Mouse (Mus musculus) neutrophil, adult 59 days (primary cell): ENCODE results near the gene Slc7a7. TPM values are rescaled to one million over a fixed set of nuclear protein-coding genes. Genes with fewer than 3 reads are reported as not detected.

Experiments used
- total RNA-seq, 2 experiments: library from RNA; stranded (reverse); gene quantifications; 1 replicate in 1 of 2; 2 replicates in 1 of 2; pipeline ENCODE4 v1.2.4; 2023

Slc7a7 gene
- 10 to 100 TPM; 18.2 to 18.9 TPM for total RNA-seq

GRCm38 (mm10) chr14:54417623-54418081, at the start of gene Slc7a7:
Gene Slc7a7, minus strand, starts transcription at chr14:54417780.

GRCm38 (mm10) chr14:54463959-54464292, 46.3 kb upstream of the Slc7a7 start, which contains the start of gene Lrp10:
Gene Lrp10, plus strand, starts transcription at chr14:54464137.

GRCm38 (mm10) chr14:54431334-54432077, 13.9 kb upstream of the Slc7a7 start, which contains the start of gene Mmp14:
Gene Mmp14, plus strand, starts transcription at chr14:54431612.

GRCm38 (mm10) chr14:54426689-54427398, 9.3 kb upstream of the Slc7a7 start, which contains the start of gene Mrpl52:
Gene Mrpl52, plus strand, starts transcription at chr14:54426909.

GRCm38 (mm10) chr14:54360577-54361340, 56.8 kb downstream of the Slc7a7 start, which contains the start of gene Oxa1l:
Gene Oxa1l, plus strand, starts transcription at chr14:54360834.

Other genes starting within 250 kb of the Slc7a7 start
- gene Dad1, start 163.7 kb downstream of the Slc7a7 start, total RNA-seq, result 10 to 100 TPM; 56.7 to 63.9 TPM
- 10 to 100 TPM; 17.9 to 21.2 TPM for gene Abhd4, start 163.6 kb downstream of the Slc7a7 start, total RNA-seq
- not detected for gene Olfr49, start 132.8 kb downstream of the Slc7a7 start, total RNA-seq
- gene Oxa1l, start 56.9 kb downstream of the Slc7a7 start, total RNA-seq, result 10 to 100 TPM; 38.2 to 51.7 TPM
- gene Mrpl52, start 9.1 kb upstream of the Slc7a7 start, total RNA-seq, result 10 to 100 TPM; 24.7 to 27.8 TPM
- 1 to 10 TPM in 1 of 2 experiments, under 1 TPM in 1; 0.37 to 1.3 TPM for gene Mmp14, start 13.8 kb upstream of the Slc7a7 start, total RNA-seq
- 10 to 100 TPM; 85.2 to 89.5 TPM for gene Lrp10, start 46.4 kb upstream of the Slc7a7 start, total RNA-seq
- not detected for gene Rem2, start 58.3 kb upstream of the Slc7a7 start, total RNA-seq
- 10 to 100 TPM; 13.9 to 15.9 TPM for gene Prmt5, start 99.7 kb upstream of the Slc7a7 start, total RNA-seq
- 10 to 100 TPM; 20.7 to 27.9 TPM for gene Haus4, start 136.8 kb upstream of the Slc7a7 start, total RNA-seq
- gene Ajuba, start 159.8 kb upstream of the Slc7a7 start, total RNA-seq, result under 1 TPM; 0.15 to 0.24 TPM
- gene 4931414P19Rik, start 188.2 kb upstream of the Slc7a7 start, total RNA-seq, result 1 to 10 TPM; 4.2 to 4.5 TPM
- gene Psmb5, start 200.2 kb upstream of the Slc7a7 start, total RNA-seq, result 10 to 100 TPM; 59.5 to 64.2 TPM
- gene Psmb11, start 203.7 kb upstream of the Slc7a7 start, total RNA-seq, result not detected
- not detected for gene Gm17606, start 223.2 kb upstream of the Slc7a7 start, total RNA-seq
- gene Cdh24, start 223.6 kb upstream of the Slc7a7 start, total RNA-seq, result 1 to 10 TPM; 2.1 to 2.4 TPM